8 mouse cellular contexts compared by ENCODE assay signal in the genomic region with DNA sequence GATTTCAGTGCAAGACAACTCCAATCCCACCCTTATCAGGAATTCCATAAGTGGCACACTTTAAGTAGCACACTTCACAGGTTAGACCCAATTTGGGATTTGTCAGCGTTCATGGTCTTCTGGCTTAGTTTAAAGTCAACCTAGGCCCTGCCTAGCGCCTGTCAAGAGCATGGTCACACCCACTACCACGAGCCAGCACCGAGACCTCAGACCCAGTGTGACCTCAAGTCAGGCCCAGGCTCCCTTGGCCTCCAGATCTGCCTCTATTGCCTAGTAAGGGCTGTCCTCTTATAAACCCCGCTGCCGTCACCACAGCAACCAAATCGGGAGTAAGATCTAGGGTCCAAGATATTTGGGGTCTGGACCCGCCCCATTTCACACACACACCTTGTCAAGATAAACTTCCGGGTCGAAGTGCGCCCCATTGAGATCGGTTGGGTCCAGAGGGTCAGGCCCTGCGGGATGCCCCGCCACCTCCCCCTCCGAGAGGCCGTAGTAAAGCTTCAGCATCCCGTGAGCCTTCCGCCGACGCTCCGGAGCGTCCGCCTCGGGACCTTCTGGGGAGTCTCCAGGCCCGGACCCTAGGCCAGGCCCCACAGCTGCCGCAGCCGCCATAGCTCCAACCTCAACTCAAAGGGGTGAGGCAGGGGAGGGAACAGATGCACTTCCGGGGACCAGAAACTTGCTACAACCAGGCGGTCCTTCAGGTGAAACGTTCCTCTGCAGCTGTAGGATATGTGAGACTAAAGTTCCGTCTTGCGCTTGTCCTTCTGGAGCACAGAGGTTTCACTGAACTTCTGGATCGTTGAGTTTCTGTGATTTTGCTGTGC. TPM values are rescaled to one million over a fixed set of nuclear protein-coding genes. Genes with fewer than 3 reads are reported as not detected.
DNase-seq lines count a peak whose midpoint lies in the region; ATAC-seq and TF ChIP-seq lines count a peak whose summit lies in the region.

Vps51 (minus strand) TSS at position 668 of the 830 bp plus-strand sequence.

- DNase-seq in 3T3-L1 (ENCODE audit: low read depth, low spot score) = peak; percentile 98
- DNase-seq in adrenal gland, postnatal 36 days = peak; percentile 83 to 87
- peak; percentile 99 for DNase-seq in heart, adult 11 months
- peak; percentile 91 for DNase-seq in kidney, adult 18-20 months
- DNase-seq in limb, embryonic 11.5 days (ENCODE audit: low spot score) = peak; percentile 88

- H3K9me3 ChIP-seq in embryonic facial prominence, embryonic 12.5 days = no peaks in the 10 kb centered on the region
- H3K9me3 ChIP-seq in limb, embryonic 11.5 days (ENCODE audit: control insufficient read depth, low read length) = no peaks in the 10 kb centered on the region
- no peaks in the 10 kb centered on the region for H3K9me3 ChIP-seq in midbrain, embryonic 13.5 days

- peak; percentile 80 for ATAC-seq in embryonic facial prominence, embryonic 12.5 days (ENCODE audit: insufficient number of reproducible peaks, insufficient read depth, low FRiP score, low TSS enrichment)
- peak; percentile 81 for ATAC-seq in limb, embryonic 11.5 days (ENCODE audit: insufficient number of reproducible peaks, low FRiP score, low TSS enrichment, low read depth)
- ATAC-seq in midbrain, embryonic 13.5 days = peak; percentile 92

- peak within 1 kb of the TSS; percentile 74 for H3K27ac ChIP-seq in embryonic facial prominence, embryonic 12.5 days
- H3K27ac ChIP-seq in limb, embryonic 11.5 days (replicated peaks; ENCODE audit: low read depth, low read length) = no peak within 1 kb of the TSS; the same call in 1 of the 2 replicates
- H3K27ac ChIP-seq in midbrain, embryonic 13.5 days = peak within 1 kb of the TSS; percentile 83
- peak within 1 kb of the TSS; percentile 87 for H3K27ac ChIP-seq in small intestine, adult 2 months (ENCODE audit: insufficient read depth, low read depth, low read length)

- no peaks in the 10 kb centered on the region for H3K27me3 ChIP-seq in embryonic facial prominence, embryonic 12.5 days
- no peaks in the 10 kb centered on the region for H3K27me3 ChIP-seq in limb, embryonic 11.5 days (ENCODE audit: control insufficient read depth, insufficient read depth, low read length)
- no peaks in the 10 kb centered on the region for H3K27me3 ChIP-seq in midbrain, embryonic 13.5 days
- no peaks in the 10 kb centered on the region for H3K27me3 ChIP-seq in small intestine, adult 2 months (ENCODE audit: control insufficient read depth, insufficient read depth, low read length)

- peak within 1 kb of the TSS; percentile 71 for H3K9ac ChIP-seq in embryonic facial prominence, embryonic 12.5 days
- H3K9ac ChIP-seq in limb, embryonic 11.5 days (ENCODE audit: low read length) = peak within 1 kb of the TSS; percentile 86
- H3K9ac ChIP-seq in midbrain, embryonic 13.5 days (replicated peaks) = peak within 1 kb of the TSS; percentile 81

- 3% methylated on average over 33 of the region's 33 CpGs for whole genome bisulfite sequencing in embryonic facial prominence, embryonic 12.5 days
- WGBS in limb, embryonic 11.5 days = 1% methylated on average over 33 of the region's 33 CpGs
- 1% methylated on average over 33 of the region's 33 CpGs for WGBS in midbrain, embryonic 13.5 days
- WGBS in small intestine, adult 2 months = under 1% methylated on average over 33 of the region's 33 CpGs

- no peak for TF ChIP-seq CTCF in small intestine, adult 2 months (IDR thresholded peaks at IDR 0.05; ENCODE audit: extremely low read depth, insufficient read length, insufficient replicate concordance, low read depth, low read length)

- peaks cover 9% of the 10 kb centered on the region for H3K4me1 ChIP-seq in embryonic facial prominence, embryonic 12.5 days
- no peaks in the 10 kb centered on the region for H3K4me1 ChIP-seq in limb, embryonic 11.5 days (ENCODE audit: control insufficient read depth, insufficient read depth, low read length)
- H3K4me1 ChIP-seq in midbrain, embryonic 13.5 days (replicated peaks) = peaks cover 17% of the 10 kb centered on the region
- H3K4me1 ChIP-seq in small intestine, adult 2 months (ENCODE audit: control insufficient read depth, insufficient read depth, insufficient read length, low read length) = peaks cover 7% of the 10 kb centered on the region

- H3K4me2 ChIP-seq in embryonic facial prominence, embryonic 12.5 days (replicated peaks) = peak within 1 kb of the TSS; percentile 82
- peak within 1 kb of the TSS; percentile 69 for H3K4me2 ChIP-seq in limb, embryonic 11.5 days (ENCODE audit: low read depth, severe bottlenecking)
- H3K4me2 ChIP-seq in midbrain, embryonic 13.5 days (replicated peaks) = peak within 1 kb of the TSS; percentile 87

- H3K36me3 ChIP-seq in embryonic facial prominence, embryonic 12.5 days = peaks cover 42% of the 10 kb centered on the region
- peaks cover 4% of the 10 kb centered on the region; the same call in 1 of the 2 replicates for H3K36me3 ChIP-seq in limb, embryonic 11.5 days (ENCODE audit: control insufficient read depth, insufficient read depth, low read length)
- H3K36me3 ChIP-seq in midbrain, embryonic 13.5 days = peaks cover 38% of the 10 kb centered on the region
- peaks cover 33% of the 10 kb centered on the region for H3K36me3 ChIP-seq in small intestine, adult 2 months (ENCODE audit: control insufficient read depth, insufficient read depth, low read length)

- H3K4me3 ChIP-seq in embryonic facial prominence, embryonic 12.5 days = peak within 1 kb of the TSS; percentile 64
- peak within 1 kb of the TSS; percentile 62 for H3K4me3 ChIP-seq in limb, embryonic 11.5 days (ENCODE audit: low read depth, low read length)
- peak within 1 kb of the TSS; percentile 74 for H3K4me3 ChIP-seq in midbrain, embryonic 13.5 days (replicated peaks)
- H3K4me3 ChIP-seq in small intestine, adult 2 months (ENCODE audit: low read depth, low read length) = peak within 1 kb of the TSS; percentile 94

- TF ChIP-seq POLR2A in small intestine, adult 2 months (IDR thresholded peaks at IDR 0.05; ENCODE audit: low read depth, low read length) = no peak; the same call in 1 of the 2 replicates

RNA-seq across cellular contexts. Expression of gene Vps51, which starts in this region (rescaled TPM):
- total RNA-seq in adrenal gland, postnatal 36 days (2021) = 10 to 100 TPM; 51.9 to 59.8 TPM
- polyA plus RNA-seq in embryonic facial prominence, embryonic 12.5 days (2016; fragmentation: Nextera tagmentation; extraction: Ambion mirVana) = 76.0 and 78.4 TPM in 2 replicates
- 50.7 and 52.1 TPM in 2 replicates for polyA plus RNA-seq in limb, embryonic 11.5 days (2014; fragmentation: Nextera tagmentation; extraction: Ambion mirVana)
- 90.8 and 91.4 TPM in 2 replicates for polyA plus RNA-seq in midbrain, embryonic 13.5 days (2015; fragmentation: Nextera tagmentation; extraction: Ambion mirVana)
- 46.5 and 84.2 TPM in 2 replicates for polyA plus RNA-seq in small intestine, adult 2 months (2012; rRNA removed)
